Mouse (Mus musculus): Measurements from ENCODE around the gene Riiad1.

GRCm38 (mm10) chr3:94465632-94466430, 14.3 kb downstream of the Riiad1 start:
- TF ChIP-seq CTCF (IDR thresholded peaks at IDR 0.05; ENCODE audit: low read depth) (no peak), EP300 (IDR thresholded peaks at IDR 0.05; ENCODE audit: low read depth) (no peak)

Data from liver, postnatal 0 days (tissue).